Mouse (Mus musculus) liver, postnatal 0 days (tissue): Measurements from ENCODE around the gene Inpp4b.

Experiments
- CTCF ChIP-seq: sonication (generic); IDR thresholded peaks from 2 replicates; pipeline ENCODE4 v1.5.1; 2016; ENCODE audit warnings: antibody characterized with exemption, low read depth
- EP300 ChIP-seq: IDR thresholded peaks from 2 replicates; pipeline ENCODE4 v1.6.1; 2016; ENCODE audit warnings: antibody characterized with exemption, low read depth, mild to moderate bottlenecking

DNA sequence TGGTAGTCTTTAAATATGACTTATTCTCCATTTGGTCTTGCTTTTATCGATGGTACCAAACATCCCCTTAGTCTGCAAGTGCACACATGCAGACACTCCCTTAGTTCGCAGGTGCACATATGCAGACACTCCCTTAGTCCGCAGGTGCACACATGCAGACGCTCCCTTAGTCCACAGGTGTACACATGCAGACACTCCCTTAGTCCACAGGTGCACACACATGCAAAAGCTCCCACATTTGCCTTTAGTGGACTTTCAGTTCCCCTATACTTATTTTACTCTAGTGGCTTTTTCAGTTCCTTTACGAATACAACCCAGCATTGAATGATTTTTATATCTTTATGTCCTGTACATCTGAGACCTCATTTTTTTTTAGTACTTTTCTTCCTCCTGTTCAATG is 11.1 kb downstream of the Inpp4b start:
- TF ChIP-seq CTCF (no peak), EP300 (no peak)
